Mouse (Mus musculus) ovary, adult 10 weeks (tissue): ENCODE data around the gene Hmx3. TPM values are rescaled to one million over a fixed set of nuclear protein-coding genes. Genes with fewer than 3 reads are reported as not detected.

Source experiments
- polyA plus RNA-seq: library from polyadenylated mRNA; stranded (reverse); fragments of 350-450 nt; fragmentation: Illumina TruSeq; extraction: RNeasy Lipid Tissue Mini Kit (QIAGEN cat#74804); gene quantifications from one replicate; pipeline ENCODE4 v1.2.3, GENCODE M21; 2014

The Hmx3 gene
- not detected for polyA plus RNA-seq

DNA sequence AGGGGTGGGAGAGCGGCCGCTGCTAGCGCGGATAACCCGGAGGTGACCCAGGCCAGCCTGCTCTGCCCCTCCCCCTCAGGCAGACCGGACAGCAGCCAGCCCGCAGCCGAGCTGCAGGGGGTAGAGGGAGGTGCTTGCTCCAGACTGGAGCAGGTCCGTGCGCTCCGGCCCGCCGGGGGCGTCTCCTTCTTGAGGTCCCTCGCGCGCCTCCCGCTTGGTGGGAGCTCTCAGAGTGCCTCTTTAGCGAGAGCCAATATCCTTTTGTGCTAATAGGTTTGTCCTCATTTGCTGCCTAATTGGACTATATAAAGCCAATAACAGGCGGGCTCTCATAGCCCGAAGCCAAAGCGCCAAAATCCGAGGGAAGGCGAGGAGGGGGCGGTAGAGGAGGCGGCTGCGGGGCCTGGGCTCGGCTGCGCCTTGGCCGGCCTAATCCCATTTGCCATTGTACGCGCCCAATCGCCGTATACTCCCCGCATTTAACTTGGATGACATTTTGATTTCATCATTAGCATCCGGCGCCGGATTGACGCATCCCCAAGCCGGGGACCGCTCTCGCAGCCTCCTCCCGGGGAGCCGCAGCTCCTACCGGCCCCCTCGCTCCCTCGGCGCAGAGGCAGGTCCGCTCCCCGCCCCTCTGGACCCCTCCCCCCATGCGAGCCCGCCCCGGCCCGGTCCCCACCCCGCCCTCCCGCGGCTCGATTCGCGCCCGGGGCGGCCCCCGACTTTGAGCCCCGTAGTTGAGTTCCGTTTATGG lies at the start of gene Hmx3:
Gene Hmx3 (plus strand): TSS at position 753 of the 757 bp plus-strand sequence.

DNA sequence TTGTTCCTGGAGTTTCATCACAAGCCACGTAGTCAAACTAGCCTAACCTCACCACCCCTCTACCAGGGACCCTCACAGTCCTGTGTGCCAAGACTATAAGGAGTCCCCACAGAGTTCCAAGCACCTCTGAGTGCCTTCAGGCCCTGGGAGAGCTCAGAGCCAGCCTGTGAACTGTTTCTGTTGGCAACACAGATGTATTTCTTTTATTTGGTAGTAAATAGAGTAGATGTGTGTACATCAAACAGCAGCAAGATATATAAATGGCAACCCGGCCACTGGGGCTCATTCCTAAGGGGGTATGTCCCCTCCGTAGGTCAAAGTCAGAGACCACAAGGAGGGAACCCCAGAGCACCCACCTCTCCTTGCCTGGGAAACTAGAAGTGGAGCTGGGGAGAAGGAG lies 5.8 kb downstream of the Hmx3 start, which contains the start of gene Hmx2:
Gene Hmx2 (plus strand): TSS at position 301 of the 400 bp plus-strand sequence.

GRCm38 (mm10) chr7:131559986-131560696 lies 17.5 kb downstream of the Hmx3 start, which contains the start of gene Bub3:
Gene Bub3 (plus strand): TSS chr7:131560222.

Other genes with a start within 250 kb of the Hmx3 start
- gene Cuzd1, start 220.6 kb upstream of the Hmx3 start, polyA plus RNA-seq, result 0.71 TPM
- not detected for gene Fam24b, start 213.4 kb upstream of the Hmx3 start, polyA plus RNA-seq
- not detected for gene Fam24a, start 209.0 kb upstream of the Hmx3 start, polyA plus RNA-seq
- gene 2310057M21Rik, start 180.1 kb upstream of the Hmx3 start, polyA plus RNA-seq, result 6.2 TPM
- gene Pstk, start 171.7 kb upstream of the Hmx3 start, polyA plus RNA-seq, result 48.9 TPM
- 48.9 TPM for gene Ikzf5, start 132.3 kb upstream of the Hmx3 start, polyA plus RNA-seq
- gene Acadsb, start 132.3 kb upstream of the Hmx3 start, polyA plus RNA-seq, result 522 TPM
- not detected for gene Hmx2, start 5.9 kb downstream of the Hmx3 start, polyA plus RNA-seq
- 37.5 TPM for gene Bub3, start 17.4 kb downstream of the Hmx3 start, polyA plus RNA-seq